Mouse (Mus musculus) layer of hippocampus, postnatal 10 days (tissue): ENCODE measurements around the gene Gm9736. TPM values are rescaled to one million over a fixed set of nuclear protein-coding genes. Genes with fewer than 3 reads are reported as not detected.
"Not testable (repeated sequence)": the region's sequence is repeated elsewhere in the genome, so short reads cannot be mapped to it uniquely, and the experiment has no call there.

Source experiments
- DNase-seq, 2 experiments: peaks; one replicate each; pipeline ENCODE4 v3.0.0; 2021; ENCODE audit warnings: low spot score in 2 of 2
- total RNA-seq, 2 experiments: library from RNA; stranded (reverse); gene quantifications; 2 replicates each; pipeline ENCODE4 v1.2.3; 2021

Gene Gm9736
- total RNA-seq, 2 experiments from 2014 or later = not detected

DNA sequence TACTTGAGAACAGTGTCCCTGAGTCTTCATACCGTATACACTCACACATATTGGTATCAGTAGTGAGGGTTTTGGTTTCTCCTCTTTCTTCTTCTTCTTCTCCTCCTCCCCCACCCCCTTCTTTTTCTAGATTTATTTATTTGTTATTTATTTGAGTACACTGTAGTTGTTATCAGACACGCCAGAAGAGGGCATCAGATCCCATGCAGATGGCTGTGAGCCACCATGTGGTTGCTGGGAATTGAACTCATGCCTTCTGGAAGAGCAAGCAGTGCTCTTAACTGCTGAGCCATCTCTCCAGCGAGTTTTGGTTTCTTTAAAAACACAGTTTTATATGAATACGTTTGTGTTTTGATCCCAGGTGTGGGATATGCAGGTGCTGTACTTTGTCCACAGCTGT is 22.9 kb downstream of the Gm9736 start:
- DNase-seq = no peak

DNA sequence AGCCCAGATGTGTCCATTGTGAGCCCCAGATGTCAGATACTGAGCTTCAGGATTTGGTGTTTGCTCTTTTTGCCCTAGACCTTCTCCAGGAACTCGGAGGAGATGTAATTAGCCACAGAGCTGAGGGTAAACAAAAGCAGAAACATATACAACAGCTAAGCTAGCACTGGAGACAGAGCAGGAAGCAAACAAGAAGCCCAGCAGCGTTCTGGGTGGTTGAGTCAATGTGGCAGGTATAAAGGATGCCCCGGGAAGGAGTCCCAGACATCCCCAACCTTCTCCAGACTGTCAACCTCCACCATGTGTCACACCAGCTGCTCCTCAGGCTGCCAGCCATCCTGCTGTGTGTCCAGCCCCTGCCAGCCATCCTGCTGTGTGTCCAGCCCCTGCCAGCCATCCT is 25.0 kb downstream of the Gm9736 start, which contains the start of gene Gm10100:
Gene Gm10100, plus strand, starts transcription at position 301 of the 400 bp plus-strand sequence.
- no peak for DNase-seq

DNA sequence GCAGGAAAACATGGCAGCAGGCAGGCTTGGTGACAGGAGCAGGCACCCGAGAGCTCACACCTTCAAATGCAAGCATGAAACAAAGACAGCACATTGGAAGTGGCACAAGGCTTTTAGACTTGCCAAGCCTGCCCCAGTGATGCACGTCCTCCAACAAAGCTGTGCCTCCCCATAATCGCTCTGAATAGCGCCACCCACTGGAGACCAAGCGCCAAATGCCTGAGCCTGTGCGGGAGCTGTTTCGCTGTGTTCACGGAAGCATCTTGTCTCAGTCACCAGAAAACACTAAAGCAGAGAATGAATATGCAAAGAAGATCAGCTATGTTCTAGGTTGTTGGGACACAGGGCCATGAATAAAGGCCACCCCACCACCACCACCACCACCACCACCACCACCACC is 26.3 kb downstream of the Gm9736 start:
- DNase-seq = no peak

DNA sequence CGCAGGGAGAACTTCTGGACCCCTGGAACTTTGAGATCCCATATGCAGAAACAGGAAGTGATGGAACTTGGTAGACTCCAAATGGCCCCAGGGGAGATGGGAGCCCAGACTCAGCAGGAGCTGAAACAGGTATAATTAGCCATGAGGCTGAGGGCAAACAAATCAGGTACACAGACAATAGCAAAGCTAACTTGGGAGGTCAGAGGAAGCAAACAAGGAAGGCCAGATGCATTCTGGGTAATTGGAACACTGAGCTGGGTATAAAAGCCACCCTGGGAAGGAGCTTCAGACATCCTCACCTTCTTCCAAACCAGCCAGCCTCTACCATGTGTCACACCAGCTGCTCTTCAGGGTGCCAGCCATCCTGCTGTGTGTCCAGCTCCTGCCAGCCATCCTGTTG is 30.9 kb downstream of the Gm9736 start, which contains the start of gene Krtap12-1:
Gene Krtap12-1, plus strand, starts transcription at position 301 of the 400 bp plus-strand sequence.
- DNase-seq = not testable (repeated sequence)

DNA sequence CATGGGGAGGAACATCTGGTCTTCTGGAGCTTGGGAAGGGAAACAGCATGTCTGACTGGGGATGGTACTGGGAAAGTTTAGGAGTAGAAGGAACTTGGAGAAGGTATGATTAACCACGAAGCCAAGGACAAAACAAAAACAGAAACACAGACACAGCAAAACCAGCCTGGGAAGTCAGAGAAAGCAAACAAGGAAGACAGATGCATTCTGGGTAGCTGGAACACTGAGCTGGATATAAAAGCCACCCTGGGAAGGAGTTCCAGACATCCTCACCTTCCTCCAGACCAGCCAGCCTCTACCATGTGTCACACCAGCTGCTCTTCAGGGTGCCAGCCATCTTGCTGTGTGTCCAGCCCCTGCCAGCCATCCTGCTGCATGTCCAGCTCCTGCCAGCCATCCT is 35.6 kb downstream of the Gm9736 start, which contains the start of gene Gm10142:
Gene Gm10142, plus strand, starts transcription at position 301 of the 400 bp plus-strand sequence.
- DNase-seq = no peak

DNA sequence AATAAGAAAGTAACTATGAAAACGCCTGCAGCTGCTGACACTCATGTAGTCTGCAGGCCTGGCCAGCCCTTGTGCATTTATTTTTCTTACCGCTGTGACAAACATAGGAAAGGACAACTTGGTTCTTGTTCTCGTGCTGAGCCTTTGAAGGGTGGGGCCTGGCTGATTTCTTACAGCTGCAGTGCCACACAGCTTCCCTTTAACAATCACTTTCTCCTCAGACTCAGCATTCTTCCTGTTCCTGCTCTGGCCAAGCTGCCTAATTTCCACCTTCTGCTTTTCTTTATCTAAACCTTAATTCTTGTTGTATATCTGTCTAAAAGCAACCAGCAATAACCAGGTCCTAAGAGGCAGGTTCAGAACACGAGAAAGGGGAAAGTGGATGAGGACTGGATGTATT is 37.4 kb downstream of the Gm9736 start:
- DNase-seq = no peak

DNA sequence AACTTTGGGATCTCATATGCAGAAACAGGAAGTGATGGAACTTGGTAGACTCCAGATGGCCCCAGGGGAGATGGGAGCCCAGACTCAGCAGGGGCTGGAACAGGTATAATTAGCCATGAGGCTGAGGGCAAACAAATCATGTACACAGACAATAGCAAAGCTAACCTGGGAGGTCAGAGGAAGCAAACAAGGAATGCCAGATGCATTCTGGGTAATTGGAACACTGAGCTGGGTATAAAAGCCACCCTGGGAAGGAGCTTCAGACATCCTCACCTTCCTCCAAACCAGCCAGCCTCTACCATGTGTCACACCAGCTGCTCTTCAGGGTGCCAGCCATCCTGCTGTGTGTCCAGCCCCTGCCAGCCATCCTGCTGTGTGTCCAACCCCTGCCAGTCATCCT is 40.0 kb downstream of the Gm9736 start, which contains the start of gene Gm10024:
Gene Gm10024, plus strand, starts transcription at position 301 of the 400 bp plus-strand sequence.
- not testable (repeated sequence) for DNase-seq

DNA sequence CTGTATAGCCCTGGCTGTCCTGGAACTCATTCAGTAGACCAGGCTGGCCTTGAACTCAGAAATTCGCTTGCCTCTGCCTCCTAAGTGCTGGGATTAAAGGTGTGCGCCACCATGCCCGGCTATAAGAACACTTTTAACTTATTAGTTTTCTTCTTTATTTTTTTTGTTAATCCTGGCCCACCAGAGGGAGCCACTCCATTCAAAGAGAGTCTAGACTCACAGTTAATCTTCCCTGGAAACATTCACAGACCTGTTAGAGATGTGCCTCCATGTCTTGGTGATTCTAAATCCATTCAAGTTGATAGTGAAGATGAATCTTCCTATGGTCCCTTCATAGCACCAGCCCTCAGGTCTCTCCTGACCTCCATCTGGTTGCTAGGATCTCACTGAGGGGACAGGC is 41.3 kb downstream of the Gm9736 start:
- no peak for DNase-seq

DNA sequence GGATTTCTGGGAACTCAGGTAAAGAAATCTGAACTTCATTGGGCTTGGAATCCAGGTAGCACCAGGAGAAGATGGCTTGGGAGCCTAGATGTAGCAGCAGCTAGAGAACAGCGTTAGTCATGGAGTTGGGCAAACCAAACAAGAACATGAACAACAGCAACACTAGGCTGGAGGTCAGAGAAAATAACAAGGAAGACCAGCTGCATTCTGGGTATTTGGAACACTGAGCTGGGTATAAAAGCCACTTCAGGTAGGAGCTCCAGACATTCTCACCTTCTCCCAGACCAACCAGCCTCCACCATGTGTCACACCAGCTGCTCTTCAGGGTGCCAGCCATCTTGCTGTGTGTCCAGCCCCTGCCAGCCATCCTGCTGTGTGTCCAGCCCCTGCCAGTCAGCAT is 44.8 kb downstream of the Gm9736 start, which contains the start of gene Gm10272:
Gene Gm10272, plus strand, starts transcription at position 301 of the 400 bp plus-strand sequence.
- no peak for DNase-seq

Other genes with a start within 250 kb of the Gm9736 start
- 10 to 100 TPM; 36.5 to 39.7 TPM for gene Fam207a, start 235.6 kb downstream of the Gm9736 start, total RNA-seq
- 1 to 10 TPM; 3.5 to 3.8 TPM for gene Itgb2, start 221.1 kb downstream of the Gm9736 start, total RNA-seq
- 10 to 100 TPM; 71.6 to 82.0 TPM for gene Pttg1ip, start 169.6 kb downstream of the Gm9736 start, total RNA-seq
- 100 to 1,000 TPM; 129 to 156 TPM for gene Sumo3, start 145.3 kb downstream of the Gm9736 start, total RNA-seq
- gene Gm49325, start 145.2 kb downstream of the Gm9736 start, total RNA-seq = 10 to 100 TPM; 17.9 to 34.8 TPM
- 10 to 100 TPM; 46.6 to 54.3 TPM for gene Ube2g2, start 129.1 kb downstream of the Gm9736 start, total RNA-seq
- gene Tspear, start 64.8 kb downstream of the Gm9736 start, total RNA-seq = not detected
- gene Gm19402, start 60.6 kb downstream of the Gm9736 start, total RNA-seq = not detected
- not detected for gene Gm9508, start 54.1 kb downstream of the Gm9736 start, total RNA-seq
- not detected for gene Gm10272, start 44.7 kb downstream of the Gm9736 start, total RNA-seq
- not detected for gene Gm10024, start 39.9 kb downstream of the Gm9736 start, total RNA-seq
- not detected for gene Gm10142, start 35.5 kb downstream of the Gm9736 start, total RNA-seq
- gene Krtap12-1, start 30.8 kb downstream of the Gm9736 start, total RNA-seq = not detected
- gene Gm10100, start 24.9 kb downstream of the Gm9736 start, total RNA-seq = not detected
- not detected for gene Gm18596, start 8.7 kb downstream of the Gm9736 start, total RNA-seq
- not detected for gene Gm3233, start 8.3 kb upstream of the Gm9736 start, total RNA-seq
- not detected for gene Gm3238, start 20.0 kb upstream of the Gm9736 start, total RNA-seq
- not detected for gene Gm7138, start 25.6 kb upstream of the Gm9736 start, total RNA-seq
- gene Gm3250, start 31.2 kb upstream of the Gm9736 start, total RNA-seq = not detected
- gene Gm7137, start 36.8 kb upstream of the Gm9736 start, total RNA-seq = not detected
- not detected for gene Gm9639, start 43.7 kb upstream of the Gm9736 start, total RNA-seq
- gene Gm19668, start 47.8 kb upstream of the Gm9736 start, total RNA-seq = not detected
- not detected for gene Gm9507, start 60.5 kb upstream of the Gm9736 start, total RNA-seq
- not detected for gene Gm2696, start 63.3 kb upstream of the Gm9736 start, total RNA-seq
- not detected for gene Krtap10-4, start 75.7 kb upstream of the Gm9736 start, total RNA-seq
- not detected for gene Krtap10-10, start 84.6 kb upstream of the Gm9736 start, total RNA-seq
- not detected for gene Gm36176, start 95.4 kb upstream of the Gm9736 start, total RNA-seq
- gene Gm10318, start 101.5 kb upstream of the Gm9736 start, total RNA-seq = not detected
- not detected for gene Gm3285, start 110.6 kb upstream of the Gm9736 start, total RNA-seq
- 10 to 100 TPM; 19.2 to 20.6 TPM for gene Lrrc3, start 151.2 kb upstream of the Gm9736 start, total RNA-seq
- 10 to 100 TPM; 26.0 to 27.3 TPM for gene Trpm2, start 219.2 kb upstream of the Gm9736 start, total RNA-seq
- 10 to 100 TPM; 32.7 to 42.5 TPM for gene 1810043G02Rik, start 227.2 kb upstream of the Gm9736 start, total RNA-seq